Mouse (Mus musculus): ENCODE measurements around the gene B4galnt4. TPM values are rescaled to one million over a fixed set of nuclear protein-coding genes. Genes with fewer than 3 reads are reported as not detected.
A peak's percentile ranks its signal among the peaks of the same experiment; 100 is the strongest.

The B4galnt4 gene
- total RNA-seq, 1 experiment = 31.1 TPM

DNA sequence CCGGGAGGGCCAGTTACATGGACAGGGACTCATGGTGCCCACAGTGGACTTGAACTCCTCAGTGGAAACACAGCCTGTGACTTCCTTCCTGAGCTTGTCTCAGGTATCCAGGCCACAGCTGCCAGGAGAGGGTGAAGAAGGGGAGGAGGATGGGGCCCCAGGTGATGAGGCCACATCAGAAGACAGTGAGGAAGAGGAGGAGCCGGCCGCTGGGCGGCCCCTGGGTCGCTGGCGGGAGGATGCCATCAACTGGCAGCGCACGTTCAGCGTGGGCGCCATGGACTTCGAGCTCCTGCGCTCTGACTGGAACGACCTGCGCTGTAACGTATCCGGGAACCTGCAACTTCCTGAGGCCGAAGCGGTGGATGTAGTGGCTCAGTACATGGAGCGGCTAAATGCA is 7.4 kb downstream of the B4galnt4 start:
- peak overlapping the region; percentile 10; the same call in 1 of the 2 replicates for H3K9ac ChIP-seq (ENCODE audit: insufficient read depth, low read depth, low read length, poor library complexity, severe bottlenecking)
- H3K36me3 ChIP-seq (ENCODE audit: control insufficient read depth, insufficient read depth, low read length, poor library complexity, severe bottlenecking) = peaks cover 24% of the 10 kb centered on the region
- in situ Hi-C loops (cut with MboI; ENCODE audit: low sequenced_read_pairs in 2 of 2, unreplicated experiment in 2 of 2) = loop anchor here in 1 of 2 experiments (25.0 kb wide), 1 partner anchor 231 kb away; the partner anchor contains the start of genes Odf3, Scgb1c1 and Urah
- H3K4me3 ChIP-seq (ENCODE audit: insufficient read depth in 1 of 2, low read depth in 1 of 2, low read length in 2 of 2, poor library complexity in 1 of 2, severe bottlenecking in 1 of 2) = peak overlapping the region in 1 of 2 experiments; percentile 27; a peak in 1 of 4 replicates
- DNase-seq (ENCODE audit: low read depth, low spot score) = no peak
- no peak overlapping the region for H3K27ac ChIP-seq (ENCODE audit: insufficient read depth, low read depth, low read length, poor library complexity, severe bottlenecking)
- TF ChIP-seq CHD2 (IDR thresholded peaks at IDR 0.05; ENCODE audit: low read depth, low read length) (no peak), ZC3H11A (IDR thresholded peaks at IDR 0.05; ENCODE audit: borderline replicate concordance, low read depth, low read length) (no peak), HCFC1 (IDR thresholded peaks at IDR 0.05; ENCODE audit: borderline replicate concordance, insufficient read depth, low read length) (no peak), ZNF384 (IDR thresholded peaks at IDR 0.05; ENCODE audit: low read depth, low read length) (no peak), MAFK (IDR thresholded peaks at IDR 0.05; ENCODE audit: insufficient read depth, low read depth, low read length) (no peak)
- H3K9me3 ChIP-seq (ENCODE audit: control insufficient read depth, insufficient read depth, low read depth, low read length) = no peaks in the 10 kb centered on the region
- H3K4me1 ChIP-seq (ENCODE audit: control insufficient read depth in 2 of 2, insufficient read depth in 2 of 2, low read length in 2 of 2, poor library complexity in 1 of 2) = peaks cover 2 to 17% of the 10 kb centered on the region in 2 experiments; a peak in 3 of 4 replicates

DNA sequence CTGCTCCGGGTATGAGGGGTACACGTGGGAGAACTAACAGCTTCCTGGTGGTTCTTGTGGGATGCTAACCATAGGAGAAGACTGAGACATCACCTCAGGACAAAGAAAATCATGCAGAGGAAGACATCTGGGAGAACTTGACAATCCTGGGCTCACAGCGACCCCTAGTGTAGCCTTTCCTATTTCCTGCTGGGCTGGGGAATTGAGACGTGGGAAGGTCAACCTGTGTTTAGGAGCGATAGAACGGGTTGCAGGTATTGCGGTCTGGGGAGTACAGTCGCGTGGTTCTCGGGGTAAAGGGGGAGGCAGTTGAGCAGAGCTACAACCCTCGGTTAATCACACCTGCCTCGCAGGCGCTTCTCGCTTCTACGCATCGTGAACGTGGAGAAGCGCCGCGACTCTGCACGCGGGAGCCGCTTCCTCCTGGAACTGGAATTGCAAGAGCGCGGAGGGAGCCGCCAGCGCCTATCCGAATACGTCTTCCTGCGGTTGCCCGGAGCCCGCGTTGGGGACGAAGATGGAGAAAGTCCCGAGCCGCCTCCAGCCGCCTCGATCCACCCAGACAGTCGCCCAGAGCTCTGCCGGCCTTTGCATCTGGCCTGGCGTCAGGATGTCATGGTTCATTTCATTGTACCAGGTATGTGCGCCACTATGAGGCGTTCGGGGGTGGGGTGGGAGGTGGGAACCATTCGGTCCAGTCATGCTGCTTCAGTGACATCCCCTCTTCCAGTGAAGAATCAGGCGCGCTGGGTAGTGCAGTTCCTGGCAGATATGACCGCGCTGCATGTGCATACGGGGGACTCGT is 9.4 kb downstream of the B4galnt4 start:
- no peaks in the 10 kb centered on the region for H3K9me3 ChIP-seq (ENCODE audit: control insufficient read depth, insufficient read depth, low read depth, low read length)
- peaks cover 14% of the 10 kb centered on the region; the same call in 1 of the 2 replicates for H3K36me3 ChIP-seq (ENCODE audit: control insufficient read depth, insufficient read depth, low read length, poor library complexity, severe bottlenecking)
- H3K9ac ChIP-seq (ENCODE audit: insufficient read depth, low read depth, low read length, poor library complexity, severe bottlenecking) = peak overlapping the region; percentile 63
- DNase-seq (ENCODE audit: low read depth, low spot score) = peak; percentile 96
- H3K27ac ChIP-seq (ENCODE audit: insufficient read depth, low read depth, low read length, poor library complexity, severe bottlenecking) = no peak overlapping the region
- peak overlapping the region; percentile 67 to 68 for H3K4me3 ChIP-seq (ENCODE audit: insufficient read depth in 1 of 2, low read depth in 1 of 2, low read length in 2 of 2, poor library complexity in 1 of 2, severe bottlenecking in 1 of 2)
- TF ChIP-seq ZC3H11A (IDR thresholded peaks at IDR 0.05; ENCODE audit: borderline replicate concordance, low read depth, low read length) (peak; percentile 57), CHD2 (IDR thresholded peaks at IDR 0.05; ENCODE audit: low read depth, low read length) (no peak), HCFC1 (IDR thresholded peaks at IDR 0.05; ENCODE audit: borderline replicate concordance, insufficient read depth, low read length) (0 out of 2 replicates have a peak, but pooled peaks have one; percentile 16)
- H3K4me1 ChIP-seq (ENCODE audit: control insufficient read depth in 2 of 2, insufficient read depth in 2 of 2, low read length in 2 of 2, poor library complexity in 1 of 2) = peaks cover 0 to 13% of the 10 kb centered on the region in 2 experiments; a peak in 3 of 4 replicates
- in situ Hi-C loops (cut with MboI; ENCODE audit: low sequenced_read_pairs in 2 of 2, unreplicated experiment in 2 of 2) = loop anchor here in 1 of 2 experiments (25.0 kb wide), 1 partner anchor 233 kb away; the partner anchor contains the start of genes Odf3, Scgb1c1 and Urah

DNA sequence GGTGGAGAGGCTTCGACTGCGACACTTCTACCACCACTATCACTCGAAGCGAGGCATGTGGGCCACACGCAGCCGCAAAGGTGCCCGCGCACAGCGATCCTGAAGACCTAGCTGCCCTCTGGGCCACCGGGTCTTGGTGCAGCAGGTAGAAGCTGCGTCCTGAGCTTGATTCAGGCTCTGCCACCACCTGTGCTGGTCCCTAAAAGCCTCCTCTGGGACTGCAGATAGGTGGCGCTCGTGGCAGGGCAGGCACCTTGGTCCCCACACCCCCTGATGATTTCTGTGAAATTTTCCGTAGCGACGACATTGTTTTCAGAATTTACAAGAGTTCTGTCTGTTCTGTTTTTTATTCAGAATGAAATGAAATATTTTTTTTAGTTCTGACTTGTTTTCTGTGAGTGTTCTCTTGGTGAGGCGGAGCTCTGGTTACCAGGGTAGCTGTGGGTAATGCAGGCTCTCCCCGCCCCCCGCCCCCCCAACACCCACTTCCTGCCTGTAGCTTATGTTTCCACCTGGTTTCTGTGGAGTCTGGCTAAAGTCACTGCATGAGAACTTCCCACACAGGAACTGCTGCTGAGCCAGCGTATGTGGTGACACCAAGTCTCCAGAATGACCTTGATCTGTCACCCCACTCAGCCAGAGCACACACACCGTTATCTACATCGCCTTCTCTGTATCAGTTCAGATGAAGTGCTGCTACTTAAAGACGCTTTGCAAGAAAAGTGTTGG is 11.3 kb downstream of the B4galnt4 start:
- Histone ChIP-seq H3K36me3 (ENCODE audit: control insufficient read depth, insufficient read depth, low read length, poor library complexity, severe bottlenecking) (peaks cover 7% of the 10 kb centered on the region; the same call in 1 of the 2 replicates), H3K4me1 (ENCODE audit: control insufficient read depth in 2 of 2, insufficient read depth in 2 of 2, low read length in 2 of 2, poor library complexity in 1 of 2) (peaks cover 0 to 11% of the 10 kb centered on the region in 2 experiments; a peak in 3 of 4 replicates), H3K4me3 (ENCODE audit: insufficient read depth in 1 of 2, low read depth in 1 of 2, low read length in 2 of 2, poor library complexity in 1 of 2, severe bottlenecking in 1 of 2) (no peak overlapping the region), H3K9me3 (ENCODE audit: control insufficient read depth, insufficient read depth, low read depth, low read length) (no peaks in the 10 kb centered on the region), H3K9ac (ENCODE audit: insufficient read depth, low read depth, low read length, poor library complexity, severe bottlenecking) (no peak overlapping the region), H3K27ac (ENCODE audit: insufficient read depth, low read depth, low read length, poor library complexity, severe bottlenecking) (no peak overlapping the region)
- TF ChIP-seq CHD2 (IDR thresholded peaks at IDR 0.05; ENCODE audit: low read depth, low read length) = no peak
- no peak for TF ChIP-seq ZC3H11A (IDR thresholded peaks at IDR 0.05; ENCODE audit: borderline replicate concordance, low read depth, low read length)
- TF ChIP-seq ZNF384 (IDR thresholded peaks at IDR 0.05; ENCODE audit: low read depth, low read length) = no peak
- no peak for TF ChIP-seq HCFC1 (IDR thresholded peaks at IDR 0.05; ENCODE audit: borderline replicate concordance, insufficient read depth, low read length)
- no peak for TF ChIP-seq MAFK (IDR thresholded peaks at IDR 0.05; ENCODE audit: insufficient read depth, low read depth, low read length)
- DNase-seq (ENCODE audit: low read depth, low spot score) = no peak
- in situ Hi-C loops (cut with MboI; ENCODE audit: low sequenced_read_pairs in 2 of 2, unreplicated experiment in 2 of 2) = loop anchor here in 1 of 2 experiments (25.0 kb wide), 1 partner anchor 235 kb away; the partner anchor contains the start of genes Odf3, Scgb1c1 and Urah

DNA sequence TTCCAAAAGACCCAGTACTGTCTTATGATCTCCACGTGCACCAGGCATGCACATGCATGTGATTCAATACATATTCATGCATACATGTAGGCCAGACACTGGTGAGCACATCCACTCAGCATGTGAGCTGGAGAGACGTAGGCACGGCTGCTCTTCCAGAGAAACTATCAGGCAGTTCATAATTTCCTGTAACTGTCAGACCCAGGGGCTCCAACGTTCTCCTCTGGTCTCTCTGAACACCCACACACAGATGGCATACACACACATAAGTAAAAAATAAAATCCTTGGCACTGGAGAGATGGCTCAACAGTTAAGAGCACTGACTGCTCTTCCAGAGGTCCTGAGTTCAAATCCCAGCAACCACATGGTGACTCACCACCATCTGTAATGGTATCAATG is 12.9 kb downstream of the B4galnt4 start:
- no peak for DNase-seq (ENCODE audit: low read depth, low spot score)
- H3K9ac ChIP-seq (ENCODE audit: insufficient read depth, low read depth, low read length, poor library complexity, severe bottlenecking) = no peak overlapping the region
- H3K27ac ChIP-seq (ENCODE audit: insufficient read depth, low read depth, low read length, poor library complexity, severe bottlenecking) = no peak overlapping the region
- in situ Hi-C loops (cut with MboI; ENCODE audit: low sequenced_read_pairs in 2 of 2, unreplicated experiment in 2 of 2) = loop anchor here in 1 of 2 experiments (25.0 kb wide), 1 partner anchor 236 kb away; the partner anchor contains the start of genes Odf3, Scgb1c1 and Urah
- H3K4me3 ChIP-seq (ENCODE audit: insufficient read depth in 1 of 2, low read depth in 1 of 2, low read length in 2 of 2, poor library complexity in 1 of 2, severe bottlenecking in 1 of 2) = no peak overlapping the region
- TF ChIP-seq ZNF384 (IDR thresholded peaks at IDR 0.05; ENCODE audit: low read depth, low read length) (no peak), ZC3H11A (IDR thresholded peaks at IDR 0.05; ENCODE audit: borderline replicate concordance, low read depth, low read length) (no peak), MAFK (IDR thresholded peaks at IDR 0.05; ENCODE audit: insufficient read depth, low read depth, low read length) (no peak), CHD2 (IDR thresholded peaks at IDR 0.05; ENCODE audit: low read depth, low read length) (no peak), HCFC1 (IDR thresholded peaks at IDR 0.05; ENCODE audit: borderline replicate concordance, insufficient read depth, low read length) (no peak)
- H3K9me3 ChIP-seq (ENCODE audit: control insufficient read depth, insufficient read depth, low read depth, low read length) = no peaks in the 10 kb centered on the region
- H3K4me1 ChIP-seq (ENCODE audit: control insufficient read depth in 2 of 2, insufficient read depth in 2 of 2, low read length in 2 of 2, poor library complexity in 1 of 2) = peaks cover 0 to 21% of the 10 kb centered on the region in 2 experiments; a peak in 3 of 4 replicates
- H3K36me3 ChIP-seq (ENCODE audit: control insufficient read depth, insufficient read depth, low read length, poor library complexity, severe bottlenecking) = no peaks in the 10 kb centered on the region

Data from ES-E14 (cell line).